ENCODE assay signal across 8 mouse cellular contexts in genomic region chr10:127676691-127677548, GRCm38 (mm10). TPM values are rescaled to one million over a fixed set of nuclear protein-coding genes. Genes with fewer than 3 reads are reported as not detected.
DNase-seq lines count a peak whose midpoint lies in the region; ATAC-seq and TF ChIP-seq lines count a peak whose summit lies in the region.

No protein-coding gene starts in this region.

- H3K4me3 ChIP-seq in MEL (ENCODE audit: control insufficient read depth in 1 of 2, insufficient read depth in 1 of 2, low read depth in 2 of 2, low read length in 2 of 2), result peak overlapping the region; percentile 77 to 88
- H3K4me3 ChIP-seq in cerebellum, adult 2 months (replicated peaks; ENCODE audit: insufficient read depth, low read depth, low read length), result peak overlapping the region; percentile 54
- H3K4me3 ChIP-seq in forebrain, postnatal 0 days (ENCODE audit: low read depth, low read length), result peak overlapping the region; percentile 78
- H3K4me3 ChIP-seq in lung, embryonic 16.5 days (ENCODE audit: low read length), result peak overlapping the region; percentile 72

- TF ChIP-seq EP300 in MEL (IDR thresholded peaks at IDR 0.05; ENCODE audit: low read depth in 1 of 2, low read length in 2 of 2), result no peak

- no peak for TF ChIP-seq CTCF in MEL (IDR thresholded peaks at IDR 0.05 in 2 of 3, conservative IDR thresholded peaks at IDR 0.05 in 1 of 3; ENCODE audit: control insufficient read depth in 1 of 3, insufficient read depth in 1 of 3, low read depth in 2 of 3, low read length in 3 of 3, poor library complexity in 1 of 3, severe bottlenecking in 1 of 3)
- TF ChIP-seq CTCF in cerebellum, adult 2 months (IDR thresholded peaks at IDR 0.05; ENCODE audit: borderline replicate concordance, insufficient read depth, low read depth, low read length), result no peak
- TF ChIP-seq CTCF in forebrain, postnatal 0 days (IDR thresholded peaks at IDR 0.05; ENCODE audit: low read depth), result no peak

- H3K27me3 ChIP-seq in MEL (ENCODE audit: control insufficient read depth in 1 of 2, insufficient read depth in 2 of 2, low read length in 2 of 2), result no peaks in the 10 kb centered on the region
- H3K27me3 ChIP-seq in cerebellum, adult 2 months (ENCODE audit: control insufficient read depth, insufficient read depth, low read length), result no peaks in the 10 kb centered on the region
- no peaks in the 10 kb centered on the region for H3K27me3 ChIP-seq in forebrain, postnatal 0 days (ENCODE audit: insufficient read depth, low read length)
- H3K27me3 ChIP-seq in lung, embryonic 16.5 days (ENCODE audit: control insufficient read depth, insufficient read depth, low read depth, low read length), result no peaks in the 10 kb centered on the region

- peak; percentile 99 for DNase-seq in MEL (ENCODE audit: low read depth, low spot score)
- DNase-seq in cerebellum, adult 2 months, result peak; percentile 92 to 97
- peak; percentile 99 for DNase-seq in forebrain, postnatal 0 days
- DNase-seq in layer of hippocampus, adult 9-10 months (ENCODE audit: low spot score), result peak; percentile 96
- peak; percentile 73 for DNase-seq in ovary, postnatal 10 days (ENCODE audit: low spot score)
- peak; percentile 90 to 91 for DNase-seq in thymus, postnatal 10 days (ENCODE audit: low spot score in 2 of 2)

- H3K36me3 ChIP-seq in MEL (ENCODE audit: control insufficient read depth in 1 of 2, insufficient read depth in 2 of 2, low read length in 2 of 2), result no peaks in the 10 kb centered on the region
- H3K36me3 ChIP-seq in forebrain, postnatal 0 days (ENCODE audit: insufficient read depth), result no peaks in the 10 kb centered on the region
- H3K36me3 ChIP-seq in lung, embryonic 16.5 days (ENCODE audit: control insufficient read depth, insufficient read depth, low read length), result no peaks in the 10 kb centered on the region; the same call in 1 of the 2 replicates

- 1% methylated on average over 71 of the region's 71 CpGs for WGBS in cerebellum, adult 2 months
- under 1% methylated on average over 71 of the region's 71 CpGs for WGBS in forebrain, postnatal 0 days
- WGBS in lung, embryonic 16.5 days, result under 1% methylated on average over 63 of the region's 71 CpGs

- ATAC-seq in forebrain, postnatal 0 days, result peak; percentile 96
- ATAC-seq in hematopoietic stem cell, adult 5-6 weeks (replicated peaks in 1 of 2; ENCODE audit: insufficient read depth in 1 of 2, low FRiP score in 2 of 2, low TSS enrichment in 1 of 2, low read depth in 1 of 2, poor library complexity in 2 of 2, severe bottlenecking in 2 of 2), result peak; percentile 80 to 89
- peak; percentile 97 for ATAC-seq in lung, embryonic 16.5 days (ENCODE audit: low read depth)

- H3K9me3 ChIP-seq in MEL (replicated peaks; ENCODE audit: insufficient read depth, low read length), result no peaks in the 10 kb centered on the region
- no peaks in the 10 kb centered on the region for H3K9me3 ChIP-seq in forebrain, postnatal 0 days (ENCODE audit: low read length)
- H3K9me3 ChIP-seq in lung, embryonic 16.5 days (ENCODE audit: control insufficient read depth, low read length), result no peaks in the 10 kb centered on the region

- H3K4me1 ChIP-seq in MEL (ENCODE audit: control insufficient read depth in 1 of 2, insufficient read depth in 2 of 2, low read length in 2 of 2), result no peaks in the 10 kb centered on the region; a peak in 1 of 4 replicates
- H3K4me1 ChIP-seq in cerebellum, adult 2 months (ENCODE audit: control insufficient read depth, insufficient read depth, low read length), result no peaks in the 10 kb centered on the region
- 0 out of 2 replicates have a peak, but pooled peaks cover 5% of the 10 kb centered on the region for H3K4me1 ChIP-seq in forebrain, postnatal 0 days (ENCODE audit: insufficient read depth)
- H3K4me1 ChIP-seq in lung, embryonic 16.5 days (replicated peaks; ENCODE audit: control insufficient read depth, insufficient read depth, low read length), result peaks cover 11% of the 10 kb centered on the region

- peak; percentile 31 to 68; a peak in 2 of 4 replicates for TF ChIP-seq POLR2A in MEL (IDR thresholded peaks at IDR 0.05; ENCODE audit: control insufficient read depth in 1 of 2, insufficient read depth in 1 of 2, low read depth in 1 of 2, low read length in 2 of 2, poor library complexity in 1 of 2)
- TF ChIP-seq POLR2A in cerebellum, adult 2 months (IDR thresholded peaks at IDR 0.05; ENCODE audit: borderline replicate concordance, insufficient read depth, low read length), result peak; percentile 30; the same call in 1 of the 2 replicates

- peaks cover 3% of the 10 kb centered on the region; the same call in 1 of the 2 replicates for H3K79me2 ChIP-seq in MEL (ENCODE audit: control insufficient read depth, insufficient read depth, low read length, poor library complexity)

- peak overlapping the region; percentile 84 for H3K9ac ChIP-seq in MEL (ENCODE audit: control insufficient read depth, low read depth, low read length, poor library complexity, severe bottlenecking)
- peak overlapping the region; percentile 58 for H3K9ac ChIP-seq in forebrain, postnatal 0 days
- peak overlapping the region; percentile 78 for H3K9ac ChIP-seq in lung, embryonic 16.5 days (ENCODE audit: low read length)

- TF ChIP-seq RAD21 in MEL (IDR thresholded peaks at IDR 0.05; ENCODE audit: low read depth, low read length), result no peak

- H3K27ac ChIP-seq in MEL (ENCODE audit: control insufficient read depth, low read depth, low read length), result peak overlapping the region; percentile 76
- no peak overlapping the region for H3K27ac ChIP-seq in cerebellum, adult 2 months (ENCODE audit: insufficient read depth, low read length)
- peak overlapping the region; percentile 74 for H3K27ac ChIP-seq in forebrain, postnatal 0 days (ENCODE audit: low read depth, low read length)
- H3K27ac ChIP-seq in lung, embryonic 16.5 days (ENCODE audit: low read length), result peak overlapping the region; percentile 81

- H3K4me2 ChIP-seq in forebrain, postnatal 0 days (ENCODE audit: low read depth), result peak overlapping the region; percentile 97
- peak overlapping the region; percentile 96 for H3K4me2 ChIP-seq in lung, embryonic 16.5 days (ENCODE audit: low read depth, low read length)

TF ChIP-seq in MEL, 35 proteins besides CTCF, POLR2A, EP300 and RAD21 (continues in another document):
- TF ChIP-seq ETS1 (IDR thresholded peaks at IDR 0.05; ENCODE audit: low read depth, low read length) (peak; percentile 50), ZC3H11A (IDR thresholded peaks at IDR 0.05; ENCODE audit: low read depth, low read length) (no peak), SMC3 (IDR thresholded peaks at IDR 0.05; ENCODE audit: low read depth, low read length) (no peak), POLR2AphosphoS5 (IDR thresholded peaks at IDR 0.05; ENCODE audit: borderline replicate concordance, low read depth, low read length) (no peak), GABPA (IDR thresholded peaks at IDR 0.05; ENCODE audit: low read depth, low read length) (no peak)

RNA-seq across cellular contexts. Expression of gene Nab2, which starts 8.6 kb away (rescaled TPM):
- 29.1 and 36.1 TPM in 2 replicates for total RNA-seq in MEL (2012; rRNA removed)
- 10 to 100 TPM in 1 of 2 experiments, not detected in 1; 37.1 TPM for polyA plus RNA-seq in MEL (2012; ENCODE audit: insufficient read depth in 1 of 2, insufficient read length in 2 of 2, low read depth in 1 of 2, low replicate concordance in 2 of 2, missing spikeins in 1 of 2)
- 59.2 and 69.9 TPM in 2 replicates for polyA plus RNA-seq in cerebellum, adult 2 months (2012; rRNA removed)
- 12.9 and 14.4 TPM in 2 replicates for total RNA-seq in forebrain, postnatal 0 days (2014; rRNA removed)
- 4.5 and 4.8 TPM in 2 replicates for polyA plus RNA-seq in forebrain, postnatal 0 days (2015; fragmentation: Nextera tagmentation; extraction: Ambion mirVana)
- total RNA-seq in hematopoietic stem cell, adult 5-6 weeks (2017), result 17.9 and 26.7 TPM in 2 replicates
- 16.2 and 17.9 TPM in 2 replicates for polyA plus RNA-seq in lung, embryonic 16.5 days (2015; fragmentation: Nextera tagmentation; extraction: Ambion mirVana)

RNA-seq across cellular contexts. Expression of gene Nemp1, which starts 10.2 kb away (rescaled TPM):
- 11.8 and 12.1 TPM in 2 replicates for total RNA-seq in MEL (2012; rRNA removed)
- polyA plus RNA-seq in MEL (2012; ENCODE audit: insufficient read depth in 1 of 2, insufficient read length in 2 of 2, low read depth in 1 of 2, low replicate concordance in 2 of 2, missing spikeins in 1 of 2), result 10 to 100 TPM in 1 of 2 experiments, not detected in 1; 13.9 TPM
- polyA plus RNA-seq in cerebellum, adult 2 months (2012; rRNA removed), result 6.7 and 9.0 TPM in 2 replicates
- total RNA-seq in forebrain, postnatal 0 days (2014; rRNA removed), result 3.4 and 6.1 TPM in 2 replicates
- polyA plus RNA-seq in forebrain, postnatal 0 days (2015; fragmentation: Nextera tagmentation; extraction: Ambion mirVana), result 2.8 and 3.2 TPM in 2 replicates
- 41.8 and 43.0 TPM in 2 replicates for total RNA-seq in hematopoietic stem cell, adult 5-6 weeks (2017)
- 12.6 and 13.2 TPM in 2 replicates for polyA plus RNA-seq in lung, embryonic 16.5 days (2015; fragmentation: Nextera tagmentation; extraction: Ambion mirVana)

RNA-seq across cellular contexts. Expression of gene Myo1a, which starts 28.1 kb away (rescaled TPM):
- 0.08 TPM in 1 of 2 replicates, not detected in the other for total RNA-seq in MEL (2012; rRNA removed)
- under 1 TPM in 1 of 2 experiments, not detected in 1; 0.33 TPM for polyA plus RNA-seq in MEL (2012; ENCODE audit: insufficient read depth in 1 of 2, insufficient read length in 2 of 2, low read depth in 1 of 2, low replicate concordance in 2 of 2, missing spikeins in 1 of 2)
- 1.2 and 1.6 TPM in 2 replicates for polyA plus RNA-seq in cerebellum, adult 2 months (2012; rRNA removed)
- total RNA-seq in forebrain, postnatal 0 days (2014; rRNA removed), result 0.15 and 0.29 TPM in 2 replicates
- polyA plus RNA-seq in forebrain, postnatal 0 days (2015; fragmentation: Nextera tagmentation; extraction: Ambion mirVana), result 0.28 and 0.35 TPM in 2 replicates
- not detected in 2 replicates for total RNA-seq in hematopoietic stem cell, adult 5-6 weeks (2017)
- 0.19 and 0.39 TPM in 2 replicates for polyA plus RNA-seq in lung, embryonic 16.5 days (2015; fragmentation: Nextera tagmentation; extraction: Ambion mirVana)

RNA-seq across cellular contexts. Expression of gene Stat6, which starts 34.1 kb away (rescaled TPM):
- total RNA-seq in MEL (2012; rRNA removed), result 31.1 and 34.9 TPM in 2 replicates
- polyA plus RNA-seq in MEL (2012; ENCODE audit: insufficient read depth in 1 of 2, insufficient read length in 2 of 2, low read depth in 1 of 2, low replicate concordance in 2 of 2, missing spikeins in 1 of 2), result 10 to 100 TPM in 1 of 2 experiments, not detected in 1; 50.2 TPM
- polyA plus RNA-seq in cerebellum, adult 2 months (2012; rRNA removed), result 8.7 TPM in 2 replicates
- total RNA-seq in forebrain, postnatal 0 days (2014; rRNA removed), result 4.6 and 5.4 TPM in 2 replicates
- polyA plus RNA-seq in forebrain, postnatal 0 days (2015; fragmentation: Nextera tagmentation; extraction: Ambion mirVana), result 4.3 and 4.4 TPM in 2 replicates
- total RNA-seq in hematopoietic stem cell, adult 5-6 weeks (2017), result 49.8 and 50.8 TPM in 2 replicates
- polyA plus RNA-seq in lung, embryonic 16.5 days (2015; fragmentation: Nextera tagmentation; extraction: Ambion mirVana), result 47.4 and 49.2 TPM in 2 replicates

RNA-seq across cellular contexts. Expression of gene Tac2, which starts 47.4 kb away (rescaled TPM):
- total RNA-seq in MEL (2012; rRNA removed), result not detected in 2 replicates
- polyA plus RNA-seq in MEL (2012; ENCODE audit: insufficient read depth in 1 of 2, insufficient read length in 2 of 2, low read depth in 1 of 2, low replicate concordance in 2 of 2, missing spikeins in 1 of 2), result under 1 TPM in 1 of 2 experiments, not detected in 1; 0.32 TPM
- 1.4 and 1.5 TPM in 2 replicates for polyA plus RNA-seq in cerebellum, adult 2 months (2012; rRNA removed)
- total RNA-seq in forebrain, postnatal 0 days (2014; rRNA removed), result 0.46 and 2.8 TPM in 2 replicates
- 6.0 and 9.1 TPM in 2 replicates for polyA plus RNA-seq in forebrain, postnatal 0 days (2015; fragmentation: Nextera tagmentation; extraction: Ambion mirVana)
- not detected in 2 replicates for total RNA-seq in hematopoietic stem cell, adult 5-6 weeks (2017)
- not detected in 2 replicates for polyA plus RNA-seq in lung, embryonic 16.5 days (2015; fragmentation: Nextera tagmentation; extraction: Ambion mirVana)
